In the genomic region with DNA sequence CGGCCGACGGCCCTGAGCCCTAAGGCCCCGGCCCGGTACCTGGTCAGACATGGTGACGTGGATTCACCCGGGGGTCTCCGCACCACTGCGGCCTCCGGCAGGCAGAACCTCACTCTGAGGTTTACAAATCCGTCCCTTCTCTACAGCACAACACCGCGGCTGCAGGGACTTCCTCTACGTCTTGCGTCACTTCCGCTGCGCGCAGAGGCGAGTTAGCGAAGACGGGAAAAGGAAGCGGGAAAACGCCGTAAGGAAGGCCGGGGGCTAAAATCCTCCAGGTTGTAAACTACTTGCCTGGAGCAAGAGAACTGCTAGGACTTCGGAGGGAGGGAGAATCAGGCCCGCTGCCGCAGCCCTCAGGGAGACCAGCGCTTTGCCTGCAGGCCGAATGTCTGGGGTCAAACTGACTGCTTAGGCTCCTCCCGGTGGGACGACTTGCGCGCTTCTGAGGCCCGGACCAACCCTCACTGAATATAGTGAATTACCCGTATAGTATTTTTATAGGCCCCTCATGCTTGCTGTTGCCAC, we compare ENCODE assay signal across 8 mouse cellular contexts. TPM values are rescaled to one million over a fixed set of nuclear protein-coding genes. Genes with fewer than 3 reads are reported as not detected.
DNase-seq lines count a peak whose midpoint lies in the region; ATAC-seq and TF ChIP-seq lines count a peak whose summit lies in the region.

A gene (minus strand): TSS at position 194 of the 528 bp plus-strand sequence.

- H3K4me3 ChIP-seq in embryonic facial prominence, embryonic 14.5 days (ENCODE audit: low read depth, low read length) = peak within 1 kb of the TSS; percentile 65
- peak within 1 kb of the TSS; percentile 84 for H3K4me3 ChIP-seq in heart, adult 2 months
- H3K4me3 ChIP-seq in limb, embryonic 13.5 days = peak within 1 kb of the TSS; percentile 99
- peak within 1 kb of the TSS; percentile 97 for H3K4me3 ChIP-seq in midbrain, embryonic 16.5 days (ENCODE audit: low read depth, low read length)

- H3K9ac ChIP-seq in embryonic facial prominence, embryonic 14.5 days (ENCODE audit: low read depth, low read length) = peak within 1 kb of the TSS; percentile 93
- H3K9ac ChIP-seq in heart, adult 2 months (ENCODE audit: low read depth, low read length) = peak within 1 kb of the TSS; percentile 90
- H3K9ac ChIP-seq in limb, embryonic 13.5 days = peak within 1 kb of the TSS; percentile 99
- peak within 1 kb of the TSS; percentile 96 for H3K9ac ChIP-seq in midbrain, embryonic 16.5 days (ENCODE audit: low read depth, low read length)

- WGBS in embryonic facial prominence, embryonic 14.5 days = 0% methylated on average over 19 of the region's 36 CpGs
- WGBS in heart, adult 2 months = under 1% methylated on average over 36 of the region's 36 CpGs
- under 1% methylated on average over 33 of the region's 36 CpGs for WGBS in limb, embryonic 13.5 days
- under 1% methylated on average over 32 of the region's 36 CpGs for WGBS in midbrain, embryonic 16.5 days

- peak within 1 kb of the TSS; percentile 90 for H3K4me2 ChIP-seq in embryonic facial prominence, embryonic 14.5 days (ENCODE audit: low read depth, low read length)
- peak within 1 kb of the TSS; percentile 85 for H3K4me2 ChIP-seq in limb, embryonic 13.5 days (replicated peaks)
- peak within 1 kb of the TSS; percentile 85 for H3K4me2 ChIP-seq in midbrain, embryonic 16.5 days (ENCODE audit: low read length)

- H3K79me2 ChIP-seq in heart, adult 2 months (replicated peaks; ENCODE audit: control insufficient read depth, insufficient read depth, low read length) = peaks cover 3% of the 10 kb centered on the region

- H3K27me3 ChIP-seq in embryonic facial prominence, embryonic 14.5 days (replicated peaks; ENCODE audit: control insufficient read depth, insufficient read depth, low read length) = no peaks in the 10 kb centered on the region
- H3K27me3 ChIP-seq in heart, adult 2 months (ENCODE audit: control insufficient read depth, insufficient read depth, low read length) = no peaks in the 10 kb centered on the region
- no peaks in the 10 kb centered on the region for H3K27me3 ChIP-seq in limb, embryonic 13.5 days
- no peaks in the 10 kb centered on the region for H3K27me3 ChIP-seq in midbrain, embryonic 16.5 days (ENCODE audit: control insufficient read depth, insufficient read depth, low read depth, low read length)

- intact Hi-C loops in heart, adult 2 months (cut with DNase I) = loop anchor here (1.0 kb wide), 1 partner anchor 13 kb away; no protein-coding TSS in a partner anchor

- no peaks in the 10 kb centered on the region for H3K9me3 ChIP-seq in embryonic facial prominence, embryonic 14.5 days (ENCODE audit: control insufficient read depth, low read length)
- H3K9me3 ChIP-seq in limb, embryonic 13.5 days = no peaks in the 10 kb centered on the region
- no peaks in the 10 kb centered on the region for H3K9me3 ChIP-seq in midbrain, embryonic 16.5 days (replicated peaks; ENCODE audit: control insufficient read depth, low read length, poor library complexity, severe bottlenecking)

- ATAC-seq in embryonic facial prominence, embryonic 14.5 days (ENCODE audit: low read depth) = peak; percentile 96
- ATAC-seq in limb, embryonic 13.5 days (ENCODE audit: low FRiP score, low read depth) = peak; percentile 97
- peak; percentile 98 for ATAC-seq in midbrain, embryonic 16.5 days

- peaks cover 9% of the 10 kb centered on the region; the same call in 1 of the 2 replicates for H3K4me1 ChIP-seq in embryonic facial prominence, embryonic 14.5 days (ENCODE audit: control insufficient read depth, insufficient read depth, low read length)
- H3K4me1 ChIP-seq in heart, adult 2 months (ENCODE audit: control insufficient read depth, insufficient read depth, low read length) = peaks cover 2% of the 10 kb centered on the region
- peaks cover 26% of the 10 kb centered on the region for H3K4me1 ChIP-seq in limb, embryonic 13.5 days
- H3K4me1 ChIP-seq in midbrain, embryonic 16.5 days (ENCODE audit: control insufficient read depth, insufficient read depth, low read length) = peaks cover 25% of the 10 kb centered on the region

- TF ChIP-seq POLR2A in heart, adult 2 months (IDR thresholded peaks at IDR 0.05; ENCODE audit: insufficient read depth, low read depth, low read length) = peak; percentile 91

- TF ChIP-seq EP300 in heart, adult 2 months (IDR thresholded peaks at IDR 0.05; ENCODE audit: insufficient read depth, low read depth, low read length) = peak; percentile 75; the same call in 1 of the 2 replicates

- DNase-seq in 3T3-L1 (ENCODE audit: low read depth, low spot score) = peak; percentile 91
- peak; percentile 65 to 72 for DNase-seq in adrenal gland, postnatal 4 days (ENCODE audit: low spot score in 2 of 2)
- DNase-seq in embryonic facial prominence, embryonic 14.5 days (ENCODE audit: low spot score) = peak; percentile 97
- peak; percentile 90 to 91 for DNase-seq in heart, adult 2 months
- DNase-seq in kidney, adult 8-10 months = peak; percentile 84 to 89
- DNase-seq in spleen, postnatal 10 days (ENCODE audit: low spot score in 2 of 2) = peak; percentile 80 to 89

- TF ChIP-seq CTCF in heart, adult 2 months (IDR thresholded peaks at IDR 0.05) = no peak

- 0 out of 2 replicates have a peak, but pooled peaks cover 5% of the 10 kb centered on the region for H3K36me3 ChIP-seq in embryonic facial prominence, embryonic 14.5 days (ENCODE audit: control insufficient read depth, insufficient read depth, low read length)
- H3K36me3 ChIP-seq in heart, adult 2 months (ENCODE audit: control insufficient read depth, insufficient read depth, low read length) = peaks cover 13% of the 10 kb centered on the region
- peaks cover 2% of the 10 kb centered on the region; the same call in 1 of the 2 replicates for H3K36me3 ChIP-seq in limb, embryonic 13.5 days
- no peaks in the 10 kb centered on the region for H3K36me3 ChIP-seq in midbrain, embryonic 16.5 days (ENCODE audit: control insufficient read depth, insufficient read depth, low read length)

- peak within 1 kb of the TSS; percentile 98 for H3K27ac ChIP-seq in embryonic facial prominence, embryonic 14.5 days (replicated peaks; ENCODE audit: low read depth, low read length)
- peak within 1 kb of the TSS; percentile 95 for H3K27ac ChIP-seq in heart, adult 2 months
- peak within 1 kb of the TSS; percentile 97 for H3K27ac ChIP-seq in limb, embryonic 13.5 days
- peak within 1 kb of the TSS; percentile 91 for H3K27ac ChIP-seq in midbrain, embryonic 16.5 days (ENCODE audit: low read length)

RNA-seq across cellular contexts. Expression of the gene that starts here (rescaled TPM):
- 100 to 1,000 TPM; 158 to 163 TPM for total RNA-seq in adrenal gland, postnatal 4 days (2021)
- polyA plus RNA-seq in embryonic facial prominence, embryonic 14.5 days (2014; fragmentation: Nextera tagmentation; extraction: Ambion mirVana) = 354 and 387 TPM in 2 replicates
- 10 to 100 TPM; 57.2 to 61.4 TPM for total RNA-seq in heart, adult 2 months (2021)
- polyA plus RNA-seq in heart, adult 2 months (2012; rRNA removed) = 19.5 and 34.4 TPM in 2 replicates
- polyA plus RNA-seq in limb, embryonic 13.5 days (2015; fragmentation: Nextera tagmentation; extraction: Ambion mirVana) = 473 and 474 TPM in 2 replicates
- 332 and 347 TPM in 2 replicates for polyA plus RNA-seq in midbrain, embryonic 16.5 days (2015; fragmentation: Nextera tagmentation; extraction: Ambion mirVana)

Comparison
In these comparisons a context has a peak if more than half of its experiments do, and no peak if none do; other contexts are left out.
1. Peak in every context shown above with its lines: DNase-seq, ATAC-seq, H3K4me3 ChIP-seq and H3K27ac ChIP-seq.